Mouse (Mus musculus) kidney, adult 2 months (tissue): ENCODE measurements at regions not wholly inside any gene's neighbourhood (a gene's known extent, or its start where the extent isn't known, plus 50 kb on each side); places are given as distances from the start of the nearest gene placed in this dataset.

Experiments used
- DNase-seq: peaks from one replicate; pipeline ENCODE4 v3.0.0; 2021
- H3K27ac ChIP-seq: fragments of 200-500 bp; 2 replicates; pipeline ENCODE4 v1.5.1; 2012; ENCODE audit warnings: low read depth, low read length, control low read depth, inconsistent platforms; ENCODE audit not compliant: insufficient read depth
- H3K27me3 ChIP-seq: fragments of 200-500 bp; replicated peaks from 2 replicates; pipeline ENCODE4 v1.6.1; 2012; ENCODE audit warnings: mild to moderate bottlenecking, moderate library complexity, low read length, inconsistent platforms; ENCODE audit not compliant: control insufficient read depth, insufficient read depth
- H3K36me3 ChIP-seq: fragments of 200-500 bp; 2 replicates; pipeline ENCODE4 v1.6.1; 2012; ENCODE audit warnings: mild to moderate bottlenecking, moderate library complexity, low read length, inconsistent platforms; ENCODE audit not compliant: control insufficient read depth, insufficient read depth
- H3K4me1 ChIP-seq: fragments of 200-500 bp; 2 replicates; pipeline ENCODE4 v1.6.1; 2011; ENCODE audit warnings: low read length; ENCODE audit not compliant: control insufficient read depth, insufficient read depth
- H3K4me3 ChIP-seq: fragments of 200-500 bp; 2 replicates; pipeline ENCODE4 v1.5.1; 2011; ENCODE audit warnings: mild to moderate bottlenecking, low read depth, low read length, control low read depth; ENCODE audit not compliant: insufficient read depth
- CTCF ChIP-seq: fragments of 200-500 bp; conservative IDR thresholded peaks from 2 replicates; pipeline ENCODE4 v1.5.1; 2011; ENCODE audit warnings: low read depth, mild to moderate bottlenecking, control low read depth, low read length, moderate library complexity, mixed read lengths; ENCODE audit not compliant: insufficient read depth, insufficient read length
- POLR2A ChIP-seq: fragments of 200-500 bp; IDR thresholded peaks from one replicate; pipeline ENCODE4 v1.6.1; 2011; ENCODE audit warnings: low read depth, low read length, control low read depth
- WGBS: fragments of 180-500 bp; shearing (Covaris S2); methylation state at CpG from one replicate; pipeline ENCODE4 v1.1.7; 2018; 5-methylcytosine and 5-hydroxymethylcytosine counted together

DNA sequence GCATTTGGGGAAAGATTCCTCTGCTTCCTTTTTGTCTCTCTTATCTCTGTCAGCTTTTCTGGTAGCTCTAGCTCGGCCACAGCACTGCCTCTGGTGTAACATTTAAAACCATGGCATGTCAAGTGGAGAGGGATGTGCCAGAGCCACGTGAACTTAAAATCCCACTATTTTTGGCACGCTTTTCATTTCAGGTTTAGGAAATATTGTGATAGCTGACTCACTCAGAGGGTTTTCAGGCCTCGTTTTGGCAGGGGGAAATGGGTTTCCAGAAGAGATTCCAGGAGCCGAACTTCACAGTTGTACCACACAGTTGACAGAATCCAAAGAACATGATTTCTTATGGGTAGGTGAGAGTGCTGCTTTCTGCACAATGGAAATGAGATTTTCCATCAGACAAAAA, 300.8 kb upstream of the Gcfc2 start:
- no peak for TF ChIP-seq POLR2A
- TF ChIP-seq CTCF, result no peak
- Histone ChIP-seq H3K4me3 (no peak overlapping the region), H3K4me1 (no peaks in the 10 kb centered on the region), H3K27ac (no peak overlapping the region), H3K36me3 (no peaks in the 10 kb centered on the region), H3K27me3 (no peaks in the 10 kb centered on the region)
- no peak for DNase-seq
- WGBS, result 69% methylated on average over 5 of the region's 5 CpGs

DNA sequence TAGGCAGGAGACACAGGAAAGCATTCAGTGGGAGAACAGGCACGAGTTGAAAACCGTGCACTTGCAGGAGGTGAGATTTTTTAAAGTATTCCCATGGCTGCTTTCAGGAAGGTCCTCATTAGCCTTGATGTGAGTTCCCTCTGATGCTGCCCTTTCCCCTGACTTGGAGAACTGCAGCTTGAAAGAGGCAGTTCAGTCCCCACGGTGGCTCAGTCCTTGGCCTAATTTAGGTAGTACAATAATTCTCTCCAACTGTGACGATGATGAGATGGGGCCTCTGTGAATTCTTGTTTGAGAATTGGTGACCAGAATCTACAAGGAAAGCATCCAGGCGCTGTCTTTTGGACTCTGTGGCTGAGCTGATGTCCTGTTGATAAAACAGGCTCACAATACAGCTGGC, 298.5 kb upstream of the Gcfc2 start:
- no peak for DNase-seq
- Histone ChIP-seq H3K4me3 (no peak overlapping the region), H3K27ac (no peak overlapping the region), H3K27me3 (no peaks in the 10 kb centered on the region), H3K36me3 (no peaks in the 10 kb centered on the region), H3K4me1 (no peaks in the 10 kb centered on the region)
- WGBS, result 54% methylated on average over 5 of the region's 5 CpGs
- TF ChIP-seq CTCF (no peak), POLR2A (no peak)

DNA sequence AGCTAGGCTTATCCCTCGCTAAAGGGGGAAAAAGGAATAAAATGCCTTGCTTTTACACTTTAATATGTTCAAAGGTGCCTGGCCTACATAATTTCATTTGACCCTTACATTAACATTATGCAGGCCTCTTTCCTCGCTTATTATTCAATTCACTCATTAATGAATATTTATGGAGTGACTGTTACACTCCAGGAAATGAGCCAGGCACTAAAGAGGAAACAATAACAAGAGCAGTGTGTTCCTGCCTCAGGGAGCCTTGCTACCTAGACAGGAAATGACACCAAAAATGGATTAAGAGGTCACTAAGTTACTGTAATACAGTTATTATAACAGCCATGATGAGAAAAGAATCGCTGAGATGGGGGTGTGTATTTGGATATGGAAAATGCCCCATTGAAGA, 289.9 kb upstream of the Gcfc2 start:
- TF ChIP-seq CTCF, result no peak
- TF ChIP-seq POLR2A, result no peak
- no peaks in the 10 kb centered on the region for H3K4me1 ChIP-seq
- H3K4me3 ChIP-seq, result no peak overlapping the region
- DNase-seq, result no peak
- H3K27me3 ChIP-seq, result no peaks in the 10 kb centered on the region
- no peaks in the 10 kb centered on the region for H3K36me3 ChIP-seq
- H3K27ac ChIP-seq, result no peak overlapping the region
- WGBS, result 26% methylated on average over 3 of the region's 3 CpGs

DNA sequence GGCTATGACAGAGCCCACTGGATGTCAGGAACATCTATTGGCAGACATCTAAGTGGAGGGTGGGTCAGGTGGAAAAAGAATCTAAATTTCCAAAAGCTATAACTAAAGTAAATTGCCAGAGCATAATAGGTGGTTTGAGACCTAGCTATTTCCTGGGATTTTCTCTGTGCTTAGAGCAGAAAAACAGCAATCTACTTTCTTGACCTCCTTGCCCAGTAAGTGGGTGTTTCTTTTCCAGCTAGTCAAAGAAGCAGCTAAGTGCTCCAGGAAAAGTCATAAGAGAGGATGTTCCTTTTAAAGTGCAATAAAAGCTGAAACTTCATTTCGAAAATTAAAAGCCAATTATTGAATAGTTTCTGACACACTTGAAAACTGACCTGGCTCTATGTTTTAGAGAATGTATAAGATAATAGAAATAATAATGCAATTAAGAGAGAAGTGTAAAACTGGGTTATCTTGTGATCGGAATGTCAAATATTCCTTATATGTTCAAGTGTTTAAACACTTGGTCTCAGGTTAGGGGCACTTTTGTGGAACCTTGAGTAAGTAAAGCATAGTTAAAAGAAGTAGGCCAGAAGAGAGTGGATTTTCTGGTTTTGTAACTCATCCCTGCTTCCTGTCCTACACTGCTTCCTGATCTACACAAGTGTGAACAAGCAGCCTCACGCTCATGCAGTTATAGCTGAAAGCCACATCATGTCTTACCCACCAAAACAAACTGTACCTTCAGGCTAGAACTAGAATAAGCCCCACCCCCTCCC, 275.7 kb upstream of the Gcfc2 start:
- Histone ChIP-seq H3K4me1 (no peaks in the 10 kb centered on the region), H3K4me3 (no peak overlapping the region), H3K36me3 (no peaks in the 10 kb centered on the region), H3K27ac (no peak overlapping the region), H3K27me3 (no peaks in the 10 kb centered on the region)
- no peak for DNase-seq
- 86% methylated on average over 3 of the region's 3 CpGs for WGBS
- TF ChIP-seq POLR2A, result no peak
- no peak for TF ChIP-seq CTCF

DNA sequence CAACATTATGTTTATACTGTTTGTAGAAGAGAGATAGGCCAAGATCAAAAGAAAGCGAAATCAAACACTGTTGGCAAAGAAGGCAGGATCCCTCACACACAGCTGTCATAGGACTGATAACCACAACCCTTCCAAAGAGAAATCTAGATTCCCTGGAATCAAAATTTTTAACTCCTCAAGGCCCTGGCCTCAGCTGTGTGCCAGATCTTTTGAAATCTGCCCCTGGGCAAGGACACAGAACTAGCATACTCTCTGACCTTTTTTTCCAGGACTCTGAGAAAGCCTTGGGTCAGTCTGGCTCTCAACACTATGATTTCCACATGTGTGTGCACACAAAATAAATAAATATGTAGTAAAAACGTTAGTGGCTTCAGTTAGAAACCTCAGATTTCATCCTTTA, 271.6 kb upstream of the Gcfc2 start:
- DNase-seq, result no peak
- no peak overlapping the region for H3K4me3 ChIP-seq
- H3K27me3 ChIP-seq, result no peaks in the 10 kb centered on the region
- 52% methylated on average over 2 of the region's 2 CpGs for WGBS
- TF ChIP-seq CTCF (no peak), POLR2A (no peak)
- no peaks in the 10 kb centered on the region for H3K36me3 ChIP-seq
- H3K4me1 ChIP-seq, result no peaks in the 10 kb centered on the region
- H3K27ac ChIP-seq, result no peak overlapping the region

DNA sequence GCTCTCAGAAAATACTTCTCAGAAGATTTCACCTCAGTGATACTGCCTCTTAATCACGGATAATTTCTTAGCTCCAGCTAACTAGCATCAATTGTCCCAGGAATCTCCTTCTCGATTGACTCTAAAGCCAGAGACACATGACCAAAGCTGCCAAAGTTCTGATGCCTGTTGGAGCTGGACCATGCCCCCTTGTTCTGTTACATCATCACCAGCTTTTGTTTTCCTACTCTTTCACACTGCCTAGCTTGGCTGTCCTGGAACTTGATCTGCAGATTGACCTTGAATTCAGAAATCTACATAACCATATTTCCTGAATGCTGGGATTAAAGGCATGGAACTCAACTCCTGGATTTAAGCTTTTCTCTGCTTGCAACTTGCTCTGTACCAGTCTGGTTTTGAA, 268.3 kb upstream of the Gcfc2 start:
- TF ChIP-seq CTCF (no peak), POLR2A (no peak)
- DNase-seq, result no peak
- 79% methylated on average over 2 of the region's 2 CpGs for WGBS

DNA sequence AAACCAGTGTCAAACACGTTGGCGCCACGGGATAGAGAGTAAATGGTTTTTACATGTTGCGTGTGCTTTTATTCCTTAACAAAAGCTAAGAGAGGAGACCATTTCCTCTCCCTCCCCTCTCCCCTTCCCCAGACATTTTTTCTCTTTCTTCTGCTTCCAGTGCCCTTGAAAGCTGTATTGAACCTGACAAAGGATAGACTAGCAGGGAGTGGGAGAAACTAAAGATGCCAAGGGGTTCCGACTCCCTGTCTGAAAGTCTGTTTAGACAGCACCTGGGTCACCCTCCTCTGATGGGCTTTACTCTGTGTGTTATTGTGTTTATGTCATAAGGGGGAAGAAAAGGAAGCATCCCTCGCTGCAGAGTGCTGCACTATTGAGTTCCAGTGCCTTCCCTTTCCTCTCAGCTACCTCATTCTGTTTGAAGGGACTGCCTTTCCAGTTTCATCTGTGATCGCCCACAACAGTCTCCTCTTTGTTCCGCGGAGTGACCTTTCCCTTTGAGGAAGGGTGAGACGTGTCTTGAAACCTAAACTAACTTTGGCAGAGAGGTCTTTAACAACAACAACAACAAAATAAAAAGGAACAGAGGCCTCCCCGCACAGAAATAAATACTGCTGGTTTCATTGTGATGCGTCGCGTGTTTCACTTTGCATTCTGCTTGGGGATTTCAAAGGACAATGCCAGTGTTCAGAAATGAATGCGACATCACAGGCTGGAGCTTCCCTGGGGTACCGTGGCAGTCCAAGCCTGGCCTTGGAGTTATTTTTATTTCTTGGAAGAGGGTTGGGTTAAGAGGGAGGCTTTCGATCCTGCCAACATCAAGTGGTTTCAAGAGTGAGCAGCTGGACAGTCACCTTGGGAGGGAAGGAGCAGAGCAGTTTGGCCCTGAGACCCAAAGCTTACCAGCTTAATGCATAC, 262.7 kb upstream of the Gcfc2 start:
- 71% methylated on average over 17 of the region's 17 CpGs for WGBS
- TF ChIP-seq POLR2A (no peak), CTCF (no peak)
- H3K27ac ChIP-seq, result no peak overlapping the region
- no peaks in the 10 kb centered on the region for H3K27me3 ChIP-seq
- no peaks in the 10 kb centered on the region for H3K4me1 ChIP-seq
- no peak overlapping the region for H3K4me3 ChIP-seq
- no peaks in the 10 kb centered on the region for H3K36me3 ChIP-seq
- no peak for DNase-seq

More for the DNA sequence above, 268.3 kb upstream of the Gcfc2 start:
- no peak overlapping the region for H3K4me3 ChIP-seq
- H3K27me3 ChIP-seq, result no peaks in the 10 kb centered on the region
- H3K36me3 ChIP-seq, result no peaks in the 10 kb centered on the region
- no peak overlapping the region for H3K27ac ChIP-seq
- no peaks in the 10 kb centered on the region for H3K4me1 ChIP-seq
